Mouse (Mus musculus) C2C12 (cell line): Measurements from ENCODE around the gene Nup107.

Experiments
- CTCF ChIP-seq: IDR thresholded peaks from one replicate; pipeline ENCODE4 v1.5.1; 2011; ENCODE audit not compliant: control insufficient read depth, insufficient read depth, insufficient read length
- MAX ChIP-seq: IDR thresholded peaks from one replicate; pipeline ENCODE4 v1.6.1; 2011; ENCODE audit warnings: mild to moderate bottlenecking, control low read depth
- MYOD1 ChIP-seq: IDR thresholded peaks from one replicate; pipeline ENCODE4 v1.6.1; 2011; ENCODE audit warnings: low read depth; ENCODE audit not compliant: control insufficient read depth, insufficient read length
- MYOG ChIP-seq: IDR thresholded peaks from one replicate; pipeline ENCODE4 v1.6.1; 2011; ENCODE audit not compliant: control insufficient read depth, insufficient read length; ENCODE audit errors: extremely low read depth
- USF1 ChIP-seq: IDR thresholded peaks from one replicate; pipeline ENCODE4 v1.6.1; 2011; ENCODE audit warnings: low read depth, mild to moderate bottlenecking, control low read depth, moderate library complexity

- TF ChIP-seq CTCF, result no peak
- no peak for TF ChIP-seq MYOG
- no peak for TF ChIP-seq USF1
- no peak for TF ChIP-seq MAX
- no peak for TF ChIP-seq MYOD1
Measured at GRCm38 (mm10) chr10:117818600-117818999, 26.1 kb upstream of the Nup107 start.
